Mouse (Mus musculus): ENCODE measurements around the gene Mylk.

DNA sequence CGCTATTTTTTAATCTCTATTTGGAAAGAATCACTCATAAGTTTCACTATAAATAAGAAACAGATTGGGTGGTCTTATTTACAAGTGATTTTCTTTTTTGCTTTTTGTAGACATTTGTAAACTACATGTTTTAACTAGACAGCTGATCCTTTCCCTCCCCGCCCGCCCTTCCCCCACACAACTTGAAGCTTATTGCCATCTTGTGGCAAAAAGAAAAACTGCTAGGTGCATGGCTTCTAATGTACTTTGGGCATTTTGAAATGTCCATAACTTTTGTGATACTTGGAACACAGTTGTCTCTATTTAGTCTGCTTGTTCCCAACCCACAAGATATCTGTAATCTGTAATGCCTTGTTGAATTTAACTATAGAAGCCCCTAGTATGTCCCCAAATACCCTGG lies 33.5 kb upstream of the Mylk start:
- TF ChIP-seq GATA1 (IDR thresholded peaks at IDR 0.05; ENCODE audit: borderline replicate concordance, low read length) (no peak), FLI1 (IDR thresholded peaks at IDR 0.05; ENCODE audit: low read length) (no peak)

Measured in megakaryocyte, embryonic 14.5 days (primary cell).